In genomic region chr4:134156744-134157143, GRCm38 (mm10) we compare ENCODE assay signal across 11 mouse cellular contexts. TPM values are rescaled to one million over a fixed set of nuclear protein-coding genes. Genes with fewer than 3 reads are reported as not detected.
DNase-seq lines count a peak whose midpoint lies in the region; ATAC-seq and TF ChIP-seq lines count a peak whose summit lies in the region.
"Had no signal": no experiment of that assay in that cellular context is flagged by ENCODE, and none has a peak within 500 bp of the region (broad histone marks: within the 10 kb centered on the region; RNA-seq: fewer than 3 reads in every experiment).

No protein-coding gene starts in this region.

- in situ Hi-C loops in CH12.LX (cut with MboI; ENCODE audit: low pct_ligation_motif_present, low pct_unique_long_range_greater_than_20kb, low sequenced_read_pairs), result no loop called here

- H3K4me2 ChIP-seq in CH12.LX (ENCODE audit: insufficient read depth, low read depth, poor library complexity, severe bottlenecking), result no peak overlapping the region
- H3K4me2 ChIP-seq in limb, embryonic 14.5 days (replicated peaks; ENCODE audit: low read depth, low read length, severe bottlenecking), result no peak overlapping the region
- H3K4me2 ChIP-seq in hindbrain, embryonic 14.5 days (replicated peaks), result no peak overlapping the region

- dilution Hi-C loops in CH12.LX (cut with MboI; ENCODE audit: extremely low pct_ligation_motif_present, extremely low pct_unique_long_range_greater_than_20kb, low sequenced_read_pairs), result no loop called here

- no peaks in the 10 kb centered on the region for H3K27me3 ChIP-seq in CH12.LX (replicated peaks)
- H3K27me3 ChIP-seq in limb, embryonic 14.5 days (ENCODE audit: control insufficient read depth, insufficient read depth, low read length), result no peaks in the 10 kb centered on the region
- H3K27me3 ChIP-seq in hindbrain, embryonic 14.5 days (ENCODE audit: control insufficient read depth, insufficient read depth, low read length), result 0 out of 2 replicates have a peak, but pooled peaks cover 6% of the 10 kb centered on the region

- TF ChIP-seq POLR2A in CH12.LX (IDR thresholded peaks at IDR 0.05; ENCODE audit: low read depth, low read length), result no peak
- TF ChIP-seq POLR2A in limb, embryonic 14.5 days (IDR thresholded peaks at IDR 0.05; ENCODE audit: borderline replicate concordance, extremely low read depth, insufficient read depth, insufficient read length), result no peak

- TF ChIP-seq RAD21 in CH12.LX (IDR thresholded peaks at IDR 0.05; ENCODE audit: low read depth, low read length), result no peak

- peaks cover 24 to 60% of the 10 kb centered on the region in 2 experiments for H3K36me3 ChIP-seq in CH12.LX (replicated peaks in 1 of 2; ENCODE audit: control insufficient read depth in 1 of 2, insufficient read depth in 1 of 2, low read length in 1 of 2)
- H3K36me3 ChIP-seq in limb, embryonic 14.5 days (ENCODE audit: control insufficient read depth, insufficient read depth, low read length), result peaks cover 29% of the 10 kb centered on the region
- peaks cover 14% of the 10 kb centered on the region for H3K36me3 ChIP-seq in hindbrain, embryonic 14.5 days (replicated peaks; ENCODE audit: control insufficient read depth, insufficient read depth)

- H3K79me2 ChIP-seq in CH12.LX (replicated peaks; ENCODE audit: control insufficient read depth, extremely low read depth, insufficient read depth, poor library complexity, severe bottlenecking), result no peaks in the 10 kb centered on the region

- H3K4me3 ChIP-seq in CH12.LX (replicated peaks in 1 of 3; ENCODE audit: low read depth in 2 of 3, low read length in 2 of 3, poor library complexity in 1 of 3), result no peak overlapping the region
- no peak overlapping the region for H3K4me3 ChIP-seq in limb, embryonic 14.5 days (replicated peaks; ENCODE audit: low read length)
- no peak overlapping the region for H3K4me3 ChIP-seq in hindbrain, embryonic 14.5 days (replicated peaks; ENCODE audit: low read length)

- no peak overlapping the region for H3K9ac ChIP-seq in CH12.LX (ENCODE audit: insufficient read depth, low read depth)
- no peak overlapping the region for H3K9ac ChIP-seq in limb, embryonic 14.5 days (ENCODE audit: low read depth, low read length, severe bottlenecking)
- H3K9ac ChIP-seq in hindbrain, embryonic 14.5 days, result no peak overlapping the region

- H3K27ac ChIP-seq in CH12.LX (ENCODE audit: insufficient read depth, low read depth), result no peak overlapping the region
- no peak overlapping the region for H3K27ac ChIP-seq in limb, embryonic 14.5 days (replicated peaks; ENCODE audit: low read depth, low read length)
- H3K27ac ChIP-seq in hindbrain, embryonic 14.5 days, result no peak overlapping the region

- TF ChIP-seq CTCF in CH12.LX (conservative IDR thresholded peaks at IDR 0.05 in 1 of 2, IDR thresholded peaks at IDR 0.05 in 1 of 2; ENCODE audit: low read depth in 2 of 2, low read length in 2 of 2), result no peak

- 29% methylated on average over 8 of the region's 8 CpGs for WGBS in limb, embryonic 14.5 days
- WGBS in hindbrain, embryonic 14.5 days, result 77% methylated on average over 8 of the region's 8 CpGs

- TF ChIP-seq EP300 in CH12.LX (IDR thresholded peaks at IDR 0.05; ENCODE audit: low read length), result no peak

- DNase-seq in frontal cortex, postnatal 10 days (ENCODE audit: low spot score in 2 of 2), result no peak
- no peak for DNase-seq in CH12.LX (ENCODE audit: extremely low read depth)
- DNase-seq in gastrocnemius, postnatal 25 days, result peak; percentile 70
- no peak for DNase-seq in limb, embryonic 14.5 days (ENCODE audit: low spot score)
- no peak for DNase-seq in hindbrain, embryonic 14.5 days (ENCODE audit: low spot score)
- DNase-seq in MN1 (ENCODE audit: low spot score), result no peak
- no peak for DNase-seq in cerebellum, adult 11-12 months

- ATAC-seq in frontal cortex, adult (ENCODE audit: low TSS enrichment), result peak; percentile 97
- ATAC-seq in limb, embryonic 14.5 days (ENCODE audit: low FRiP score, low read depth), result peak; percentile 37; the same call in 1 of the 2 replicates
- no peak for ATAC-seq in hindbrain, embryonic 14.5 days (ENCODE audit: low FRiP score)

- H3K4me1 ChIP-seq in CH12.LX (ENCODE audit: control insufficient read depth in 1 of 2, insufficient read depth in 2 of 2), result no peaks in the 10 kb centered on the region
- H3K4me1 ChIP-seq in limb, embryonic 14.5 days (ENCODE audit: control insufficient read depth, insufficient read depth, low read length), result no peaks in the 10 kb centered on the region; the same call in 1 of the 2 replicates
- no peaks in the 10 kb centered on the region for H3K4me1 ChIP-seq in hindbrain, embryonic 14.5 days (replicated peaks; ENCODE audit: control insufficient read depth, insufficient read depth, low read length)

- H3K9me3 ChIP-seq in CH12.LX (replicated peaks; ENCODE audit: low read length), result no peaks in the 10 kb centered on the region
- no peaks in the 10 kb centered on the region for H3K9me3 ChIP-seq in limb, embryonic 14.5 days (ENCODE audit: control insufficient read depth, low read length)
- H3K9me3 ChIP-seq in hindbrain, embryonic 14.5 days (ENCODE audit: control insufficient read depth, low read length), result no peaks in the 10 kb centered on the region

TF ChIP-seq in CH12.LX, 34 proteins besides CTCF, POLR2A, EP300 and RAD21:
- TF ChIP-seq IRF4 (IDR thresholded peaks at IDR 0.05; ENCODE audit: low read depth, low read length) (no peak), NRF1 (IDR thresholded peaks at IDR 0.05; ENCODE audit: low read depth, low read length) (peak; percentile 55)

RNA-seq across cellular contexts. Expression of gene Sh3bgrl3, which starts 28.2 kb away (rescaled TPM):
- total RNA-seq in CH12.LX (2012; rRNA removed) (151 and 153 TPM in 2 replicates), CH12.LX (2014; rRNA removed) (104 and 128 TPM in 2 replicates)
- polyA plus RNA-seq in CH12.LX (2012; ENCODE audit: insufficient read length, low read depth), result 289 and 362 TPM in 2 replicates
- 10 to 100 TPM; 19.1 to 26.6 TPM for total RNA-seq in gastrocnemius, postnatal 25 days (2021)
- polyA plus RNA-seq in limb, embryonic 14.5 days (2012; rRNA removed), result 325 and 365 TPM in 2 replicates
- 532 and 538 TPM in 2 replicates for polyA plus RNA-seq in limb, embryonic 14.5 days (2014; fragmentation: Nextera tagmentation; extraction: Ambion mirVana)
- 429 and 442 TPM in 2 replicates for polyA plus RNA-seq in hindbrain, embryonic 14.5 days (2014; fragmentation: Nextera tagmentation; extraction: Ambion mirVana)

RNA-seq across cellular contexts. Expression of gene Cep85, which starts 30.2 kb away (rescaled TPM):
- total RNA-seq in CH12.LX (2012; rRNA removed) (24.4 and 24.9 TPM in 2 replicates), CH12.LX (2014; rRNA removed) (29.4 and 32.8 TPM in 2 replicates)
- polyA plus RNA-seq in CH12.LX (2012; ENCODE audit: insufficient read length, low read depth), result 28.3 and 32.8 TPM in 2 replicates
- 10 to 100 TPM; 38.9 to 63.2 TPM for total RNA-seq in gastrocnemius, postnatal 25 days (2021)
- 22.4 and 32.2 TPM in 2 replicates for polyA plus RNA-seq in limb, embryonic 14.5 days (2012; rRNA removed)
- 40.3 and 46.5 TPM in 2 replicates for polyA plus RNA-seq in limb, embryonic 14.5 days (2014; fragmentation: Nextera tagmentation; extraction: Ambion mirVana)
- polyA plus RNA-seq in hindbrain, embryonic 14.5 days (2014; fragmentation: Nextera tagmentation; extraction: Ambion mirVana), result 19.2 and 20.3 TPM in 2 replicates

RNA-seq across cellular contexts. Expression of gene Gm7534, which starts 46.1 kb away (rescaled TPM):
- not detected in 2 replicates for total RNA-seq in CH12.LX (2012; rRNA removed)
- not detected in 2 replicates for total RNA-seq in CH12.LX (2014; rRNA removed)
- not detected in 2 replicates for polyA plus RNA-seq in CH12.LX (2012; ENCODE audit: insufficient read length, low read depth)
- not detected for total RNA-seq in gastrocnemius, postnatal 25 days (2021)
- polyA plus RNA-seq in limb, embryonic 14.5 days (2012; rRNA removed), result not detected in 2 replicates
- not detected in 2 replicates for polyA plus RNA-seq in limb, embryonic 14.5 days (2014; fragmentation: Nextera tagmentation; extraction: Ambion mirVana)
- not detected in 2 replicates for polyA plus RNA-seq in hindbrain, embryonic 14.5 days (2014; fragmentation: Nextera tagmentation; extraction: Ambion mirVana)
- total RNA-seq: megakaryocyte progenitor cell, adult 5-6 weeks had no signal
- polyA plus RNA-seq: brain, embryonic 14.5 days; C2C12 had no signal

RNA-seq across cellular contexts. Expression of gene Ubxn11, which starts 54.4 kb away (rescaled TPM):
- total RNA-seq in CH12.LX (2012; rRNA removed), result 12.3 and 18.8 TPM in 2 replicates
- 6.0 and 6.6 TPM in 2 replicates for total RNA-seq in CH12.LX (2014; rRNA removed)
- polyA plus RNA-seq in CH12.LX (2012; ENCODE audit: insufficient read length, low read depth), result 35.9 and 38.8 TPM in 2 replicates
- 1 to 10 TPM; 1.0 to 1.3 TPM for total RNA-seq in gastrocnemius, postnatal 25 days (2021)
- polyA plus RNA-seq in limb, embryonic 14.5 days (2012; rRNA removed), result 21.9 and 24.1 TPM in 2 replicates
- polyA plus RNA-seq in limb, embryonic 14.5 days (2014; fragmentation: Nextera tagmentation; extraction: Ambion mirVana), result 7.6 and 12.0 TPM in 2 replicates
- 17.5 and 22.2 TPM in 2 replicates for polyA plus RNA-seq in hindbrain, embryonic 14.5 days (2014; fragmentation: Nextera tagmentation; extraction: Ambion mirVana)
